Mouse (Mus musculus) small intestine, adult 2 months (tissue): ENCODE results near the gene Ptpn13.

Source experiments
- CTCF ChIP-seq: fragments of 200-500 bp; IDR thresholded peaks from 2 replicates; pipeline ENCODE4 v1.5.1; 2012; ENCODE audit warnings: low read depth, mild to moderate bottlenecking, control low read depth, inconsistent platforms, low read length, moderate library complexity, mixed read lengths; ENCODE audit not compliant: insufficient replicate concordance, insufficient read length; ENCODE audit errors: extremely low read depth
- POLR2A ChIP-seq: fragments of 200-500 bp; IDR thresholded peaks from 2 replicates; pipeline ENCODE4 v1.6.1; 2012; ENCODE audit warnings: low read depth, mild to moderate bottlenecking, control low read depth, inconsistent platforms, low read length, moderate library complexity

DNA sequence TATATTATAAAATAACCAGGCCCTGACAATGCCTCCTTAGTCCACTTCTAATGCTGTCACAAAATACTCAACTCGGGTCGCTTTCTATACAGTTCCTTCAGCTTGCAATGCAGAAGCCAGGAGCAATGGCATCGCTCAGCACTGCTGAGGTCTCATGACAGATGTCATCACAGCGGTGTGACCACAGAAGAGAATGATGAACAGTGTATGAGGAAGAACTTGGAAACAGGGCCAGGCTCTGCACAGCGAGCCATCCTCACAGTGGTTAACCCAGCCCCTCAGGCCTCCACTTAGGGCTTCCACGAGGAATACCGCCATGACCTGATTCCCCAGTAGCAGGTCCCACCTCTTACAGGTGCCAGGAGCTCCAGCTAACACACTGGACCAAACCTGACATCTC lies 189.4 kb downstream of the Ptpn13 start:
- TF ChIP-seq POLR2A = no peak
- no peak for TF ChIP-seq CTCF
